Mouse (Mus musculus) neural tube, embryonic 13.5 days (tissue): ENCODE data around the gene Atp6v1g1. TPM values are rescaled to one million over a fixed set of nuclear protein-coding genes. Genes with fewer than 3 reads are reported as not detected.

ENCODE experiments used
- ATAC-seq: fragments of 200-750 bp; cut with Nextera tagmentation; 2 replicates; pipeline ENCODE4 v1.8.0; 2017; ENCODE audit warnings: low read depth, mild to moderate bottlenecking, moderate TSS enrichment, moderate library complexity
- H3K27ac ChIP-seq: fragments of 300-500 bp; sonication (generic); replicated peaks from 2 replicates; pipeline ENCODE4 v1.5.1; 2015; ENCODE audit warnings: moderate library complexity, mild to moderate bottlenecking, inconsistent platforms
- H3K27me3 ChIP-seq: fragments of 300-500 bp; sonication (generic); 2 replicates; pipeline ENCODE4 v1.6.1; 2015; ENCODE audit warnings: mild to moderate bottlenecking, inconsistent platforms
- H3K36me3 ChIP-seq: fragments of 300-500 bp; sonication (generic); 2 replicates; pipeline ENCODE4 v1.6.1; 2015; ENCODE audit warnings: mild to moderate bottlenecking, inconsistent platforms
- H3K4me1 ChIP-seq: fragments of 300-500 bp; sonication (generic); replicated peaks from 2 replicates; pipeline ENCODE4 v1.6.1; 2015; ENCODE audit warnings: inconsistent platforms
- H3K4me2 ChIP-seq: fragments of 300-500 bp; sonication (generic); 2 replicates; pipeline ENCODE4 v1.6.1; 2015; ENCODE audit warnings: inconsistent platforms, mild to moderate bottlenecking, moderate library complexity
- H3K4me3 ChIP-seq: fragments of 300-500 bp; sonication (generic); 2 replicates; pipeline ENCODE4 v1.5.1; 2015; ENCODE audit warnings: mild to moderate bottlenecking, inconsistent platforms
- H3K9ac ChIP-seq: fragments of 300-500 bp; sonication (generic); 2 replicates; pipeline ENCODE4 v1.6.1; 2015; ENCODE audit warnings: moderate library complexity, mild to moderate bottlenecking, inconsistent platforms
- H3K9me3 ChIP-seq: fragments of 300-500 bp; sonication (generic); 2 replicates; pipeline ENCODE4 v1.6.1; 2016; ENCODE audit warnings: inconsistent platforms
- WGBS: fragments of 180-500 bp; shearing (Covaris S2); methylation state at CpG from one replicate; pipeline ENCODE4 v1.1.7; 2015; 5-methylcytosine and 5-hydroxymethylcytosine counted together
- polyA plus RNA-seq: library from polyadenylated mRNA; unstranded; fragments of >200 nt; fragmentation: Nextera tagmentation; extraction: Ambion mirVana; gene quantifications from 2 replicates; pipeline ENCODE4 v1.2.1, GENCODE M21; 2015

The Atp6v1g1 gene
- polyA plus RNA-seq, 1 experiment from 2014 or later: 499 TPM

- no peaks in the 10 kb centered on the region for H3K27me3 ChIP-seq
- ATAC-seq: no peak
- no peak overlapping the region for H3K9ac ChIP-seq
- H3K36me3 ChIP-seq: no peaks in the 10 kb centered on the region
- no peak overlapping the region for H3K27ac ChIP-seq
- H3K4me3 ChIP-seq: no peak overlapping the region
- 83% methylated on average over 2 of the region's 2 CpGs for WGBS
- H3K9me3 ChIP-seq: no peaks in the 10 kb centered on the region
- no peaks in the 10 kb centered on the region for H3K4me1 ChIP-seq
- H3K4me2 ChIP-seq: no peak overlapping the region
Measured at GRCm38 (mm10) chr4:63521813-63522419, 22.7 kb upstream of the Atp6v1g1 start.

GRCm38 (mm10) chr4:63525514-63525913 lies 19.1 kb upstream of the Atp6v1g1 start:
- no peak for ATAC-seq
- Histone ChIP-seq H3K27me3 (no peaks in the 10 kb centered on the region), H3K4me2 (no peak overlapping the region), H3K4me3 (no peak overlapping the region), H3K9me3 (no peaks in the 10 kb centered on the region), H3K4me1 (no peaks in the 10 kb centered on the region), H3K9ac (no peak overlapping the region), H3K36me3 (no peaks in the 10 kb centered on the region), H3K27ac (no peak overlapping the region)
- WGBS: 74% methylated on average over 8 of the region's 8 CpGs

- Histone ChIP-seq H3K9ac (no peak overlapping the region), H3K36me3 (no peaks in the 10 kb centered on the region), H3K27me3 (no peaks in the 10 kb centered on the region), H3K4me1 (no peaks in the 10 kb centered on the region), H3K27ac (no peak overlapping the region), H3K4me2 (no peak overlapping the region), H3K4me3 (no peak overlapping the region), H3K9me3 (no peaks in the 10 kb centered on the region)
- WGBS: 65% methylated on average over 6 of the region's 6 CpGs
- no peak for ATAC-seq
Measured at GRCm38 (mm10) chr4:63528946-63529345, 15.6 kb upstream of the Atp6v1g1 start.

GRCm38 (mm10) chr4:63530409-63530808 lies 14.2 kb upstream of the Atp6v1g1 start:
- 72% methylated on average over 7 of the region's 7 CpGs for WGBS
- no peaks in the 10 kb centered on the region for H3K27me3 ChIP-seq
- no peak overlapping the region for H3K27ac ChIP-seq
- no peak overlapping the region for H3K4me2 ChIP-seq
- H3K9ac ChIP-seq: no peak overlapping the region
- no peak overlapping the region for H3K4me3 ChIP-seq
- no peaks in the 10 kb centered on the region for H3K4me1 ChIP-seq
- no peak for ATAC-seq
- H3K36me3 ChIP-seq: no peaks in the 10 kb centered on the region
- H3K9me3 ChIP-seq: no peaks in the 10 kb centered on the region

- Histone ChIP-seq H3K36me3 (no peaks in the 10 kb centered on the region), H3K4me2 (no peak overlapping the region), H3K27me3 (no peaks in the 10 kb centered on the region), H3K4me3 (no peak overlapping the region), H3K27ac (no peak overlapping the region), H3K9me3 (no peaks in the 10 kb centered on the region), H3K4me1 (peaks cover 9% of the 10 kb centered on the region; the same call in 1 of the 2 replicates), H3K9ac (no peak overlapping the region)
- WGBS: 78% methylated on average over 4 of the region's 4 CpGs
- ATAC-seq: no peak
Measured at GRCm38 (mm10) chr4:63537602-63538001, 7.0 kb upstream of the Atp6v1g1 start.

GRCm38 (mm10) chr4:63542209-63542608 lies 2.4 kb upstream of the Atp6v1g1 start:
- peaks cover 34% of the 10 kb centered on the region for H3K4me1 ChIP-seq
- no peaks in the 10 kb centered on the region for H3K9me3 ChIP-seq
- H3K27ac ChIP-seq: no peak overlapping the region
- ATAC-seq: no peak
- H3K4me2 ChIP-seq: no peak overlapping the region
- H3K27me3 ChIP-seq: no peaks in the 10 kb centered on the region
- no peak overlapping the region for H3K9ac ChIP-seq
- WGBS: 69% methylated on average over 2 of the region's 2 CpGs
- no peak overlapping the region for H3K4me3 ChIP-seq
- H3K36me3 ChIP-seq: no peaks in the 10 kb centered on the region

GRCm38 (mm10) chr4:63543746-63544493 lies 652 bp upstream of the Atp6v1g1 start:
- no peaks in the 10 kb centered on the region for H3K9me3 ChIP-seq
- H3K4me3 ChIP-seq: peak overlapping the region; percentile 88
- peak overlapping the region; percentile 83 for H3K4me2 ChIP-seq
- 55% methylated on average over 10 of the region's 10 CpGs for WGBS
- H3K27me3 ChIP-seq: no peaks in the 10 kb centered on the region
- ATAC-seq: peak; percentile 68
- H3K36me3 ChIP-seq: peaks cover 11% of the 10 kb centered on the region
- H3K27ac ChIP-seq: peak overlapping the region; percentile 88
- peaks cover 37% of the 10 kb centered on the region for H3K4me1 ChIP-seq
- H3K9ac ChIP-seq: peak overlapping the region; percentile 6; the same call in 1 of the 2 replicates

- 16% methylated on average over 26 of the region's 26 CpGs for whole genome bisulfite sequencing
- peak overlapping the region; percentile 94 for H3K9ac ChIP-seq
- peaks cover 20% of the 10 kb centered on the region for H3K36me3 ChIP-seq
- peak overlapping the region; percentile 88 for H3K27ac ChIP-seq
- peak overlapping the region; percentile 83 for H3K4me2 ChIP-seq
- H3K9me3 ChIP-seq: no peaks in the 10 kb centered on the region
- peaks cover 37% of the 10 kb centered on the region for H3K4me1 ChIP-seq
- no peaks in the 10 kb centered on the region for H3K27me3 ChIP-seq
- peak overlapping the region; percentile 88 for H3K4me3 ChIP-seq
- ATAC-seq: no peak
Measured at GRCm38 (mm10) chr4:63545231-63545958, 823 bp downstream of the Atp6v1g1 start.

- Histone ChIP-seq H3K27ac (no peak overlapping the region), H3K4me1 (peaks cover 37% of the 10 kb centered on the region), H3K36me3 (peaks cover 31% of the 10 kb centered on the region), H3K9ac (peak overlapping the region; percentile 94; the same call in 1 of the 2 replicates), H3K4me3 (peak overlapping the region; percentile 88), H3K4me2 (peak overlapping the region; percentile 83), H3K27me3 (no peaks in the 10 kb centered on the region), H3K9me3 (no peaks in the 10 kb centered on the region)
- WGBS: 81% methylated on average over 6 of the region's 6 CpGs
- ATAC-seq: no peak
Measured at GRCm38 (mm10) chr4:63546441-63547055, 2.0 kb downstream of the Atp6v1g1 start.

GRCm38 (mm10) chr4:63547799-63548198 lies 3.2 kb downstream of the Atp6v1g1 start:
- Histone ChIP-seq H3K27me3 (no peaks in the 10 kb centered on the region), H3K9me3 (no peaks in the 10 kb centered on the region), H3K4me2 (no peak overlapping the region), H3K36me3 (peaks cover 44% of the 10 kb centered on the region), H3K9ac (no peak overlapping the region), H3K4me1 (peaks cover 37% of the 10 kb centered on the region), H3K27ac (no peak overlapping the region), H3K4me3 (no peak overlapping the region)
- no peak for ATAC-seq
- WGBS: 70% methylated on average over 1 of the region's 1 CpGs

- Histone ChIP-seq H3K27me3 (no peaks in the 10 kb centered on the region), H3K4me3 (no peak overlapping the region), H3K36me3 (peaks cover 47% of the 10 kb centered on the region), H3K27ac (no peak overlapping the region), H3K4me2 (no peak overlapping the region), H3K9ac (no peak overlapping the region), H3K4me1 (peaks cover 37% of the 10 kb centered on the region), H3K9me3 (no peaks in the 10 kb centered on the region)
- WGBS: 89% methylated on average over 3 of the region's 3 CpGs
- ATAC-seq: no peak
Measured at GRCm38 (mm10) chr4:63548491-63548890, 3.9 kb downstream of the Atp6v1g1 start.

- no peaks in the 10 kb centered on the region for H3K27me3 ChIP-seq
- ATAC-seq: no peak
- no peak overlapping the region for H3K4me3 ChIP-seq
- H3K4me1 ChIP-seq: peaks cover 23% of the 10 kb centered on the region
- no peak overlapping the region for H3K4me2 ChIP-seq
- peaks cover 47% of the 10 kb centered on the region for H3K36me3 ChIP-seq
- H3K27ac ChIP-seq: no peak overlapping the region
- no peak overlapping the region for H3K9ac ChIP-seq
- no peaks in the 10 kb centered on the region for H3K9me3 ChIP-seq
- 90% methylated on average over 3 of the region's 3 CpGs for WGBS
Measured at GRCm38 (mm10) chr4:63550908-63551307, 6.3 kb downstream of the Atp6v1g1 start.
